Mouse (Mus musculus) layer of hippocampus, adult 6 months (tissue): ENCODE measurements around the gene Suds3. TPM values are rescaled to one million over a fixed set of nuclear protein-coding genes. Genes with fewer than 3 reads are reported as not detected.

Source experiments
- long read RNA-seq, 2 experiments: library from polyadenylated mRNA; unstranded; transcript quantifications; one replicate each; pipeline ENCODE4 v2.0.0; 2019 to 2020
- polyA plus RNA-seq: library from polyadenylated mRNA; unstranded; fragments of <200 nt; fragmentation: Nextera tagmentation; gene quantifications from 2 replicates; pipeline ENCODE4 v1.2.3, GENCODE M21; 2021

Suds3 gene
- 9.1 and 12.1 TPM in 2 replicates for polyA plus RNA-seq
- long read RNA-seq, experiment 1, partial matches to known transcripts = 7 of 20 reads
- long read RNA-seq, experiment 1, other reads (novel, unspliced or antisense) = 13 of 20 reads
- long read RNA-seq, experiment 2, partial matches to known transcripts = 7 of 153 reads
- long read RNA-seq, experiment 2, other reads (novel, unspliced or antisense) = 146 of 153 reads

DNA sequence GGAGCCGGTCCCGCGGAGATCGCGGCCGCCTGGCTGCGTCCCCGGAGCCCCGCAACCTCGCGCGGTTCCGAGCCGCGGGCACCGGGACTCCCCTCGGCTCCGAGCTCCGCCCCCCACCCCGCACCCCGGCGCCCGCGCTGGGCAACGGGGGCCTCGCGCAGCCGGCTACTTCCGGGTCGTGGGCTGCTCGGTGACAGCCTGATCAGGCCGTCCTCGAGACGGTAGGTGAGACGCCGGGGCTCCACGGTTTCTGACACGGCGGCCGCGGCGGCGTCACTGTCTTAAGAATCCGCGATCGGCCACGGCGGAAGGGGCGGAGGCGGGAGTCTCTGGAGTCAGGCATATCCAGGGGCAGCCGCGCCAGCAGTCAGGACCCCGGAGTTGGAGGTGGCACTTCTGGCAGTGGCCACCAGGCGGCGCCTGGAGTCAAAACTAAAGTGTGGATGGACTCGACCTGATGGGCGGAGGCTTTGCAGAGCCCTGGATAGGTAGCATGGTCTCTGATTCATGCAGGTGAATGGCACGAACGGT lies at the start of gene Suds3:
Gene Suds3, minus strand, starts transcription at position 278 of the 531 bp plus-strand sequence.

GRCm38 (mm10) chr5:117119777-117120488 lies 4.0 kb upstream of the Suds3 start, which contains the start of gene Taok3:
TSS of gene Taok3 (plus strand) at chr5:117120129.

Other genes with a start within 250 kb of the Suds3 start
- gene Taok3, start 4.0 kb upstream of the Suds3 start, polyA plus RNA-seq = 24.3 and 27.2 TPM in 2 replicates
- 1,266 and 1,296 TPM in 2 replicates for gene Pebp1, start 171.5 kb upstream of the Suds3 start, polyA plus RNA-seq
- gene Vsig10, start 203.0 kb upstream of the Suds3 start, polyA plus RNA-seq = 0.39 and 0.94 TPM in 2 replicates
- 51.1 and 52.1 TPM in 2 replicates for gene Wsb2, start 241.2 kb upstream of the Suds3 start, polyA plus RNA-seq